Mouse (Mus musculus) heart, postnatal 0 days (tissue): ENCODE results near the gene Zmpste24. TPM values are rescaled to one million over a fixed set of nuclear protein-coding genes. Genes with fewer than 3 reads are reported as not detected.

ENCODE experiments used
- ATAC-seq: fragments of 200-750 bp; cut with Nextera tagmentation; 2 replicates; pipeline ENCODE4 v1.8.0; 2017; ENCODE audit warnings: low read depth, moderate number of reproducible peaks, moderate library complexity; ENCODE audit not compliant: insufficient read depth
- DNase-seq: peaks from one replicate; pipeline ENCODE4 v3.0.0-alpha.2; 2016; ENCODE audit warnings: low spot score
- H3K27ac ChIP-seq: fragments of 300-500 bp; sonication (generic); 2 replicates; pipeline ENCODE4 v1.5.1; 2014; ENCODE audit warnings: low read depth, mild to moderate bottlenecking
- H3K27me3 ChIP-seq: fragments of 300-500 bp; sonication (generic); 2 replicates; pipeline ENCODE4 v1.6.1; 2014; ENCODE audit warnings: low read length, mixed read lengths; ENCODE audit not compliant: control insufficient read depth, insufficient read depth
- H3K36me3 ChIP-seq: fragments of 300-500 bp; sonication (generic); replicated peaks from 2 replicates; pipeline ENCODE4 v1.6.1; 2014; ENCODE audit warnings: low read length, mixed read lengths; ENCODE audit not compliant: control insufficient read depth, insufficient read depth
- H3K4me1 ChIP-seq: fragments of 300-500 bp; sonication (generic); 2 replicates; pipeline ENCODE4 v1.6.1; 2014; ENCODE audit warnings: antibody characterized with exemption; ENCODE audit not compliant: control insufficient read depth, insufficient read depth
- H3K4me2 ChIP-seq: fragments of 300-500 bp; sonication (generic); 2 replicates; pipeline ENCODE4 v1.6.1; 2014; ENCODE audit warnings: low read depth, mild to moderate bottlenecking, low read length, moderate library complexity
- H3K4me3 ChIP-seq: fragments of 300-500 bp; sonication (generic); 2 replicates; pipeline ENCODE4 v1.5.1; 2014; ENCODE audit warnings: low read depth, low read length
- H3K9ac ChIP-seq: fragments of 300-500 bp; sonication (generic); replicated peaks from 2 replicates; pipeline ENCODE4 v1.6.1; 2014; ENCODE audit warnings: low read depth, low read length, mixed read lengths
- H3K9me3 ChIP-seq: fragments of 300-500 bp; sonication (generic); replicated peaks from 2 replicates; pipeline ENCODE4 v1.6.1; 2016; ENCODE audit warnings: low read length; ENCODE audit not compliant: control insufficient read depth
- CTCF ChIP-seq: IDR thresholded peaks from 2 replicates; pipeline ENCODE4 v1.5.1; 2016; ENCODE audit warnings: antibody characterized with exemption, control low read depth, low read depth
- EP300 ChIP-seq: IDR thresholded peaks from 2 replicates; pipeline ENCODE4 v1.6.1; 2016; ENCODE audit warnings: antibody characterized with exemption, low read depth
- WGBS: fragments of 180-500 bp; shearing (Covaris S2); extraction: QIAGEN DNeasy Blood & Tissue Kit; methylation state at CpG from one replicate; pipeline ENCODE4 v1.1.7; 2014; 5-methylcytosine and 5-hydroxymethylcytosine counted together
- polyA plus RNA-seq: library from polyadenylated mRNA; unstranded; fragments of >200 nt; fragmentation: Nextera tagmentation; extraction: Ambion mirVana; gene quantifications from 2 replicates; pipeline ENCODE4 v1.2.1, GENCODE M21; 2015
- total RNA-seq: library from RNA; depleted of rRNA; stranded (reverse); fragments of >200 nt; gene quantifications from 2 replicates; pipeline ENCODE4 v1.2.3, GENCODE M21; 2014; ENCODE audit warnings: low replicate concordance

The Zmpste24 gene
- total and polyA plus RNA-seq, 2 experiments from 2014 or later: 11.1 to 17.0 TPM

- Histone ChIP-seq H3K4me2 (no peak overlapping the region), H3K9me3 (no peaks in the 10 kb centered on the region), H3K9ac (no peak overlapping the region), H3K27me3 (no peaks in the 10 kb centered on the region), H3K27ac (no peak overlapping the region), H3K36me3 (no peaks in the 10 kb centered on the region), H3K4me3 (no peak overlapping the region), H3K4me1 (no peaks in the 10 kb centered on the region)
- no peak for ATAC-seq
- DNase-seq: no peak
- TF ChIP-seq CTCF (no peak), EP300 (no peak)
- WGBS: 68% methylated on average over 3 of the region's 3 CpGs
These were observed 68.4 kb downstream of the Zmpste24 start for GRCm38 (mm10) chr4:121029632-121030031.

- DNase-seq (peak; percentile 39), ATAC-seq (peak; percentile 33; the same call in 1 of the 2 replicates)
- Histone ChIP-seq H3K9ac (no peak overlapping the region), H3K27me3 (no peaks in the 10 kb centered on the region), H3K36me3 (no peaks in the 10 kb centered on the region), H3K4me3 (no peak overlapping the region), H3K4me2 (no peak overlapping the region), H3K9me3 (no peaks in the 10 kb centered on the region), H3K4me1 (no peaks in the 10 kb centered on the region), H3K27ac (no peak overlapping the region)
- WGBS: 32% methylated on average over 14 of the region's 14 CpGs
- TF ChIP-seq EP300 (no peak), CTCF (peak; percentile 73)
These were observed 69.2 kb downstream of the Zmpste24 start for GRCm38 (mm10) chr4:121028659-121029392.

GRCm38 (mm10) chr4:121028146-121028545, 69.9 kb downstream of the Zmpste24 start:
- ATAC-seq (no peak), DNase-seq (no peak)
- no peaks in the 10 kb centered on the region for H3K4me1 ChIP-seq
- H3K27me3 ChIP-seq: no peaks in the 10 kb centered on the region
- H3K9me3 ChIP-seq: no peaks in the 10 kb centered on the region
- TF ChIP-seq CTCF: no peak
- no peak for TF ChIP-seq EP300
- no peak overlapping the region for H3K9ac ChIP-seq
- H3K4me2 ChIP-seq: no peak overlapping the region
- no peak overlapping the region for H3K4me3 ChIP-seq
- H3K36me3 ChIP-seq: no peaks in the 10 kb centered on the region
- WGBS: 57% methylated on average over 1 of the region's 1 CpGs
- no peak overlapping the region for H3K27ac ChIP-seq

GRCm38 (mm10) chr4:121025681-121026080, 72.4 kb downstream of the Zmpste24 start:
- Histone ChIP-seq H3K27ac (no peak overlapping the region), H3K36me3 (no peaks in the 10 kb centered on the region), H3K4me3 (no peak overlapping the region), H3K4me2 (no peak overlapping the region), H3K9ac (no peak overlapping the region), H3K9me3 (no peaks in the 10 kb centered on the region), H3K27me3 (no peaks in the 10 kb centered on the region), H3K4me1 (no peaks in the 10 kb centered on the region)
- DNase-seq (no peak), ATAC-seq (no peak)
- TF ChIP-seq CTCF (no peak), EP300 (no peak)
- 45% methylated on average over 2 of the region's 2 CpGs for WGBS

- Histone ChIP-seq H3K9ac (no peak overlapping the region), H3K36me3 (no peaks in the 10 kb centered on the region), H3K27ac (no peak overlapping the region), H3K4me3 (no peak overlapping the region), H3K4me2 (no peak overlapping the region), H3K27me3 (no peaks in the 10 kb centered on the region), H3K4me1 (peaks cover 5% of the 10 kb centered on the region; the same call in 1 of the 2 replicates), H3K9me3 (no peaks in the 10 kb centered on the region)
- TF ChIP-seq EP300 (no peak), CTCF (no peak)
- WGBS: 68% methylated on average over 2 of the region's 2 CpGs
- ATAC-seq (no peak), DNase-seq (no peak)
These were observed 74.1 kb downstream of the Zmpste24 start for GRCm38 (mm10) chr4:121023941-121024340.

- TF ChIP-seq CTCF (no peak), EP300 (no peak)
- Histone ChIP-seq H3K36me3 (no peaks in the 10 kb centered on the region), H3K4me2 (no peak overlapping the region), H3K27ac (no peak overlapping the region), H3K27me3 (no peaks in the 10 kb centered on the region), H3K9me3 (no peaks in the 10 kb centered on the region), H3K9ac (no peak overlapping the region), H3K4me3 (no peak overlapping the region), H3K4me1 (peaks cover 8% of the 10 kb centered on the region; the same call in 1 of the 2 replicates)
- 84% methylated on average over 7 of the region's 7 CpGs for WGBS
- ATAC-seq (no peak), DNase-seq (no peak)
These were observed 74.6 kb downstream of the Zmpste24 start for GRCm38 (mm10) chr4:121023464-121023863.
